Mouse (Mus musculus) liver, postnatal 0 days (tissue): Measurements from ENCODE around the gene Hist1h2ah.

Source experiments
- CTCF ChIP-seq: sonication (generic); IDR thresholded peaks from 2 replicates; pipeline ENCODE4 v1.5.1; 2016; ENCODE audit warnings: antibody characterized with exemption, low read depth
- EP300 ChIP-seq: IDR thresholded peaks from 2 replicates; pipeline ENCODE4 v1.6.1; 2016; ENCODE audit warnings: antibody characterized with exemption, low read depth, mild to moderate bottlenecking

DNA sequence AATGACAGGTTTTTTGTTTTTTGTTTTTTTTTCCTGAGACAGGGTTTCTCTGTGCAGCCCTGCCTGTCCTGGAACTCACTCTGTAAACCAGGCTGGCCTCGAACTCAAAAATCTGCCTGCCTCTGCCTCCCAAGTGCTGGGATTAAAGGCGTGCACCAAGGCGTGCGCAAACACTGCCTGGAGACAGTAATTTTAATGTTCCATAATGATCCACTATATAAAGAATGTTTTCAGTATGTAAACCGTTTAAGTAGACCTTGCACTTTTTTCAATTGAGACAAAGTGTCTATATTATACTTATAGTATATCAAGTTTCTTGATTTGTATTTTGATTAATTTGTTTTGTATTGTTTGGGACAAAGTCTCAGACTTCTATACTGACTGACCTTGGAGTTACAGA, 4.0 kb upstream of the Hist1h2ah start:
- no peak for TF ChIP-seq CTCF
- no peak for TF ChIP-seq EP300
